Mouse (Mus musculus) forebrain, embryonic 11.5 days (tissue): ENCODE data around the gene Endov. TPM values are rescaled to one million over a fixed set of nuclear protein-coding genes. Genes with fewer than 3 reads are reported as not detected.

Experiments used
- ATAC-seq: fragments of 200-750 bp; cut with Nextera tagmentation; replicated peaks from 2 replicates; pipeline ENCODE4 v1.8.0; 2017; ENCODE audit warnings: moderate TSS enrichment; ENCODE audit not compliant: low FRiP score
- DNase-seq: peaks from one replicate; pipeline ENCODE4 v3.0.0-alpha.2; 2017; ENCODE audit warnings: low spot score
- H3K27ac ChIP-seq: fragments of 300-500 bp; sonication (generic); 2 replicates; pipeline ENCODE4 v1.5.1; 2014; ENCODE audit warnings: low read depth, low read length
- H3K27me3 ChIP-seq: fragments of 300-500 bp; sonication (generic); 2 replicates; pipeline ENCODE4 v1.6.1; 2014; ENCODE audit warnings: mild to moderate bottlenecking, low read length, mixed read lengths; ENCODE audit not compliant: control insufficient read depth, insufficient read depth
- H3K36me3 ChIP-seq: fragments of 300-500 bp; sonication (generic); 2 replicates; pipeline ENCODE4 v1.6.1; 2014; ENCODE audit warnings: mild to moderate bottlenecking, low read length, moderate library complexity, mixed read lengths; ENCODE audit not compliant: control insufficient read depth, insufficient read depth
- H3K4me1 ChIP-seq: fragments of 300-500 bp; sonication (generic); replicated peaks from 2 replicates; pipeline ENCODE4 v1.6.1; 2014; ENCODE audit warnings: low read length, mixed read lengths; ENCODE audit not compliant: control insufficient read depth, insufficient read depth
- H3K4me2 ChIP-seq: fragments of 300-500 bp; sonication (generic); 2 replicates; pipeline ENCODE4 v1.6.1; 2014; ENCODE audit warnings: low read depth, mild to moderate bottlenecking, low read length, moderate library complexity, mixed read lengths; ENCODE audit not compliant: severe bottlenecking
- H3K4me3 ChIP-seq: fragments of 300-500 bp; sonication (generic); 2 replicates; pipeline ENCODE4 v1.5.1; 2014; ENCODE audit warnings: low read depth, low read length
- H3K9ac ChIP-seq: fragments of 300-500 bp; sonication (generic); 2 replicates; pipeline ENCODE4 v1.6.1; 2014; ENCODE audit warnings: low read length
- H3K9me3 ChIP-seq: fragments of 300-500 bp; sonication (generic); 2 replicates; pipeline ENCODE4 v1.6.1; 2016; ENCODE audit warnings: low read length, mixed read lengths; ENCODE audit not compliant: control insufficient read depth
- WGBS: fragments of 180-500 bp; shearing (Covaris S2); extraction: QIAGEN DNeasy Blood & Tissue Kit; methylation state at CpG from one replicate; pipeline ENCODE4 v1.1.7; 2014; 5-methylcytosine and 5-hydroxymethylcytosine counted together
- polyA plus RNA-seq: library from polyadenylated mRNA; unstranded; fragments of >200 nt; fragmentation: Nextera tagmentation; extraction: Ambion mirVana; gene quantifications from 2 replicates; pipeline ENCODE4 v1.2.1, GENCODE M21; 2014

The Endov gene
- polyA plus RNA-seq, 1 experiment from 2014 or later = 18.4 TPM

GRCm38 (mm10) chr11:119496147-119496546 is 5.0 kb downstream of the Endov start:
- no peaks in the 10 kb centered on the region for H3K27me3 ChIP-seq
- peaks cover 8% of the 10 kb centered on the region; the same call in 1 of the 2 replicates for H3K4me1 ChIP-seq
- WGBS = 90% methylated on average over 5 of the region's 5 CpGs
- H3K4me2 ChIP-seq = no peak overlapping the region
- H3K9ac ChIP-seq = no peak overlapping the region
- DNase-seq = no peak
- H3K36me3 ChIP-seq = no peaks in the 10 kb centered on the region; the same call in 1 of the 2 replicates
- no peak overlapping the region for H3K4me3 ChIP-seq
- no peaks in the 10 kb centered on the region for H3K9me3 ChIP-seq
- no peak for ATAC-seq
- H3K27ac ChIP-seq = no peak overlapping the region

GRCm38 (mm10) chr11:119497451-119497850 is 6.3 kb downstream of the Endov start:
- Histone ChIP-seq H3K4me3 (no peak overlapping the region), H3K27ac (no peak overlapping the region), H3K36me3 (no peaks in the 10 kb centered on the region; the same call in 1 of the 2 replicates), H3K4me2 (no peak overlapping the region), H3K9me3 (no peaks in the 10 kb centered on the region), H3K27me3 (no peaks in the 10 kb centered on the region), H3K9ac (no peak overlapping the region), H3K4me1 (0 out of 2 replicates have a peak, but pooled peaks cover 5% of the 10 kb centered on the region)
- WGBS = 85% methylated on average over 4 of the region's 4 CpGs
- ATAC-seq = no peak
- DNase-seq = no peak

GRCm38 (mm10) chr11:119499297-119499696 is 8.2 kb downstream of the Endov start:
- 97% methylated on average over 4 of the region's 4 CpGs for WGBS
- Histone ChIP-seq H3K36me3 (no peaks in the 10 kb centered on the region; the same call in 1 of the 2 replicates), H3K27me3 (no peaks in the 10 kb centered on the region), H3K27ac (no peak overlapping the region), H3K4me2 (no peak overlapping the region), H3K9me3 (no peaks in the 10 kb centered on the region), H3K4me1 (no peaks in the 10 kb centered on the region), H3K9ac (no peak overlapping the region), H3K4me3 (no peak overlapping the region)
- DNase-seq (no peak), ATAC-seq (no peak)

- no peak for ATAC-seq
- 87% methylated on average over 2 of the region's 2 CpGs for WGBS
Observed at GRCm38 (mm10) chr11:119500011-119500410, 8.9 kb downstream of the Endov start.

GRCm38 (mm10) chr11:119503675-119504074 is 12.5 kb downstream of the Endov start:
- H3K9ac ChIP-seq = no peak overlapping the region
- H3K36me3 ChIP-seq = peaks cover 4% of the 10 kb centered on the region; the same call in 1 of the 2 replicates
- H3K4me3 ChIP-seq = no peak overlapping the region
- no peak overlapping the region for H3K4me2 ChIP-seq
- H3K4me1 ChIP-seq = no peaks in the 10 kb centered on the region
- no peaks in the 10 kb centered on the region for H3K27me3 ChIP-seq
- H3K9me3 ChIP-seq = no peaks in the 10 kb centered on the region
- DNase-seq = peak; percentile 88
- peak; percentile 36; the same call in 1 of the 2 replicates for ATAC-seq
- H3K27ac ChIP-seq = no peak overlapping the region

More at GRCm38 (mm10) chr11:119500011-119500410, 8.9 kb downstream of the Endov start:
- Histone ChIP-seq H3K4me2 (no peak overlapping the region), H3K9me3 (no peaks in the 10 kb centered on the region), H3K27ac (no peak overlapping the region), H3K4me1 (no peaks in the 10 kb centered on the region), H3K27me3 (no peaks in the 10 kb centered on the region), H3K4me3 (no peak overlapping the region), H3K36me3 (no peaks in the 10 kb centered on the region; the same call in 1 of the 2 replicates), H3K9ac (no peak overlapping the region)
- no peak for DNase-seq

GRCm38 (mm10) chr11:119506386-119506785 is 15.2 kb downstream of the Endov start:
- no peak overlapping the region for H3K4me2 ChIP-seq
- ATAC-seq (no peak), DNase-seq (no peak)
- WGBS = 93% methylated on average over 4 of the region's 4 CpGs
- H3K9me3 ChIP-seq = no peaks in the 10 kb centered on the region
- peaks cover 4% of the 10 kb centered on the region; the same call in 1 of the 2 replicates for H3K36me3 ChIP-seq
- no peaks in the 10 kb centered on the region for H3K4me1 ChIP-seq
- no peak overlapping the region for H3K9ac ChIP-seq
- H3K27me3 ChIP-seq = no peaks in the 10 kb centered on the region
- no peak overlapping the region for H3K27ac ChIP-seq
- H3K4me3 ChIP-seq = no peak overlapping the region

GRCm38 (mm10) chr11:119507772-119508171 is 16.6 kb downstream of the Endov start:
- Histone ChIP-seq H3K27me3 (no peaks in the 10 kb centered on the region), H3K4me2 (no peak overlapping the region), H3K9ac (no peak overlapping the region), H3K4me1 (no peaks in the 10 kb centered on the region), H3K4me3 (no peak overlapping the region), H3K27ac (no peak overlapping the region), H3K36me3 (0 out of 2 replicates have a peak, but pooled peaks cover 4% of the 10 kb centered on the region), H3K9me3 (no peaks in the 10 kb centered on the region)
- no peak for DNase-seq
- 85% methylated on average over 8 of the region's 8 CpGs for WGBS
- no peak for ATAC-seq

GRCm38 (mm10) chr11:119509165-119509776 is 18.1 kb downstream of the Endov start:
- Histone ChIP-seq H3K27ac (peak overlapping the region; percentile 26), H3K4me1 (peaks cover 3% of the 10 kb centered on the region), H3K4me2 (no peak overlapping the region), H3K36me3 (0 out of 2 replicates have a peak, but pooled peaks cover 4% of the 10 kb centered on the region), H3K9ac (no peak overlapping the region), H3K27me3 (0 out of 2 replicates have a peak, but pooled peaks cover 2% of the 10 kb centered on the region), H3K4me3 (no peak overlapping the region), H3K9me3 (no peaks in the 10 kb centered on the region)
- no peak for DNase-seq
- no peak for ATAC-seq
- WGBS = 52% methylated on average over 5 of the region's 5 CpGs
